Mouse (Mus musculus) midbrain, embryonic 10.5 days (tissue): ENCODE data around the gene Mto1. TPM values are rescaled to one million over a fixed set of nuclear protein-coding genes. Genes with fewer than 3 reads are reported as not detected.
A peak's percentile ranks its signal among the peaks of the same experiment; 100 is the strongest.

Experiments
- DNase-seq: peaks from one replicate; pipeline ENCODE4 v3.0.0-alpha.2; 2017; ENCODE audit warnings: low spot score
- H3K27ac ChIP-seq: fragments of 300-500 bp; sonication (generic); replicated peaks from 2 replicates; pipeline ENCODE4 v1.5.1; 2016; ENCODE audit warnings: mild to moderate bottlenecking
- H3K27me3 ChIP-seq: fragments of 300-500 bp; sonication (generic); 2 replicates; pipeline ENCODE4 v1.6.1; 2016; ENCODE audit warnings: low read depth, mild to moderate bottlenecking; ENCODE audit not compliant: poor library complexity, severe bottlenecking
- H3K36me3 ChIP-seq: fragments of 300-500 bp; sonication (generic); 2 replicates; pipeline ENCODE4 v1.6.1; 2016; ENCODE audit warnings: mild to moderate bottlenecking, moderate library complexity
- H3K4me1 ChIP-seq: fragments of 300-500 bp; sonication (generic); 2 replicates; pipeline ENCODE4 v1.6.1; 2016
- H3K4me3 ChIP-seq: fragments of 300-500 bp; sonication (generic); 2 replicates; pipeline ENCODE4 v1.5.1; 2016; ENCODE audit warnings: mild to moderate bottlenecking, moderate library complexity
- H3K9me3 ChIP-seq: fragments of 300-500 bp; sonication (generic); replicated peaks from 2 replicates; pipeline ENCODE4 v1.6.1; 2016; ENCODE audit warnings: mild to moderate bottlenecking
- WGBS: fragments of 180-500 bp; shearing (Covaris S2); methylation state at CpG from one replicate; pipeline ENCODE4 v1.1.7; 2016; 5-methylcytosine and 5-hydroxymethylcytosine counted together
- polyA plus RNA-seq: library from polyadenylated mRNA; unstranded; fragments of >200 nt; fragmentation: Nextera tagmentation; extraction: Ambion mirVana; gene quantifications from 2 replicates; pipeline ENCODE4 v1.2.1, GENCODE M21; 2016

The Mto1 gene
- 24.4 and 28.4 TPM in 2 replicates for polyA plus RNA-seq

- peaks cover 15% of the 10 kb centered on the region for H3K4me1 ChIP-seq
- under 1% methylated on average over 96 of the region's 96 CpGs for WGBS
- peaks cover 43% of the 10 kb centered on the region for H3K27me3 ChIP-seq
- H3K4me3 ChIP-seq = peak within 1 kb of the TSS; percentile 79
- H3K9me3 ChIP-seq = no peaks in the 10 kb centered on the region
- peak; percentile 92 for DNase-seq
- peak within 1 kb of the TSS; percentile 87 for H3K27ac ChIP-seq
- H3K36me3 ChIP-seq = peaks cover 32% of the 10 kb centered on the region
These were observed at the start of gene Mto1, which contains the start of gene Gm17324 for GRCm38 (mm10) chr9:78447973-78448873. Mto1 (plus strand) TSS chr9:78448208. Gm17324 (minus strand) TSS chr9:78448786.

GRCm38 (mm10) chr9:78400570-78400969 lies 47.4 kb upstream of the Mto1 start:
- no peaks in the 10 kb centered on the region for H3K36me3 ChIP-seq
- peaks cover 7% of the 10 kb centered on the region for H3K4me1 ChIP-seq
- 84% methylated on average over 5 of the region's 5 CpGs for WGBS
- no peak overlapping the region for H3K4me3 ChIP-seq
- H3K9me3 ChIP-seq = no peaks in the 10 kb centered on the region
- DNase-seq = no peak
- peaks cover 28% of the 10 kb centered on the region for H3K27me3 ChIP-seq
- no peak overlapping the region for H3K27ac ChIP-seq

DNA sequence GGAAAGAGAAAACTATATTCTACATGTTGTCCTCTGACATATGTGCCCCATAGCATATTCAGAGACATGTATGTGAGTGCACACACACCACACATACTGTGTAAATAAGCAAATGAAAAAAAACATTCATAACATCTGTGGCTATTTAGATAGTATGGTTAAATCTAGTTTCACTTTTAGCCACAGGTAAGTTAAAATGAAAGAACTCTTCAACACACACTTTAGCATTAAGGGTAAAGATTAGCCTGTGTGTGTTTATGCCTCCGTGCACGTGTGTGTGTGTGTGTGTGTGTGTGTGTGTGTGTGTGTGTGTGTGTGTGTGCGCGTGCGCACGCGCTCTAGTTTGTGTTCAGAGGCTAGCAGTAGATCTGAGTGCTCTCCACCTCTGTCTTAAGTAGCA lies 46.4 kb upstream of the Mto1 start:
- H3K4me1 ChIP-seq = no peaks in the 10 kb centered on the region
- no peaks in the 10 kb centered on the region for H3K9me3 ChIP-seq
- WGBS = 91% methylated on average over 7 of the region's 7 CpGs
- no peak overlapping the region for H3K4me3 ChIP-seq
- H3K27me3 ChIP-seq = peaks cover 18% of the 10 kb centered on the region
- DNase-seq = no peak
- H3K36me3 ChIP-seq = no peaks in the 10 kb centered on the region
- H3K27ac ChIP-seq = no peak overlapping the region

DNA sequence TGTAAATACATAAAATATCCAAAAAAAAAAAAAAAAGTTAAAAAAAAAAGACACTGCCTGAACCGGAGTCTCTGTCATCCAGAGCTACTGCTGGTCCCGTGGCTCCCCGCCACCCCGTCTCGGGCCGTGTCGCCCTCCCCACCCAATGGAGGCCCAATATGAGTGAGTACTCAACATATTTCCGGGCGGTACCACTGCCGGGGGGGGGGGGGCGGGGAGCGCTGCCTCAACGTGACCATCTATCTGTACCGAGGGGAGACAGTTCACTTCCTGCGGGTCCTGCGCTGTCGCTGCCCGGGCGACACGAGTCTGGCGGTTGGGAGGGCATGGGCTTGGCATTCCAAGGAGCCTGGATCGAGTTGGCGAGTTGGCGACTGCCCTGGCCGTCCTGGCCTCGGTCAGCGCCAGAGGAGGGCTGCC lies 20.6 kb upstream of the Mto1 start:
- WGBS = 23% methylated on average over 27 of the region's 27 CpGs
- H3K4me3 ChIP-seq = peak overlapping the region; percentile 48
- H3K27me3 ChIP-seq = peaks cover 18% of the 10 kb centered on the region
- DNase-seq = no peak
- H3K36me3 ChIP-seq = no peaks in the 10 kb centered on the region
- peak overlapping the region; percentile 38; the same call in 1 of the 2 replicates for H3K27ac ChIP-seq
- H3K9me3 ChIP-seq = no peaks in the 10 kb centered on the region
- H3K4me1 ChIP-seq = peaks cover 6% of the 10 kb centered on the region

DNA sequence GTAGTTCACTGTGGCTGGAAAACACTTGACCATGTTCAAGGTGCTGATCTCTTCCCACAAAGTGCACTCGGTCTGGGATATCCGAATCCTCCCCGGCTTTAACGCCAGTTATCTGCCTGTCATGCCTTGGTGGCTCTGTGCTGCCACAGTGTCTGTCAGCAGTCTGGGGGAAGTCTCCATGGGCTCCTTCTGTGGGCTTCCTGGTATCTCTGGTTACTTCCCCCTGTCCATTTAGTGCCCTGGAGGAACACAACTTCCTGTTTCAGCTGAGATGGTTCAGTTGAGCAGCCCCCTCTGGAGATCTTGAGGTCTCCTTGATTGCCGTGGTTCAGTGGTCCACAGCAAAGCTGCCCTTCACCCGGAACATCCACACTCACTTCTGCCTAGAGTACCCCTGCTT lies 19.8 kb upstream of the Mto1 start:
- Histone ChIP-seq H3K4me3 (no peak overlapping the region), H3K4me1 (peaks cover 6% of the 10 kb centered on the region), H3K9me3 (no peaks in the 10 kb centered on the region), H3K36me3 (no peaks in the 10 kb centered on the region), H3K27me3 (peaks cover 18% of the 10 kb centered on the region), H3K27ac (no peak overlapping the region)
- WGBS = 84% methylated on average over 6 of the region's 6 CpGs
- no peak for DNase-seq

DNA sequence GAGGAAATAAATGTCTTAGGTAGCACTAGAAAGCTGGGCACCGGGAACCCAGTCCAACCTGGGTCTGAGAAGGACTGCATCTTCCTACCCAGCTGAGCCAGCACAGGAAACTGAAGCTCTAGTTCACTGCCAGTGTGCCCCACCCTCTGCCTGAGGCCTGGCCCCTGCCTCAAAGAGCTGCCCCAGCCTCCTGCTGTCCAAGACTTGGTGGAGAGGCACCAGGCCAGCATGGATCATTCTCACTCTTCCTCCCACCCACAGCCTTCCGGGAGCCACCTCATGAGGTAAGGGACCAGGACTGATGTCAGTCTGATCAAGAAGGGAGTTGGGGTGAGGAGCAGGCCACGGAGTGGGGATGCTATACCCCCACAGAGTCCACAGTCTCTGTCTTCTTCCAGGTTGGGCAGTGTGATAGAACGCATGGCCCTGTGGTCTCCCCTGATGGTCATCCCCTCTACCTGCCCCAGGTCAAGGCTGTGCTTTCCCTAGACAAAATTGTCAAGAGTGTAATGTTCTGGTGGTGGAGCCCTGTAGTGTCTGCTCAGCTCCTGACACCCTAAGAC lies 19.1 kb upstream of the Mto1 start:
- 84% methylated on average over 4 of the region's 4 CpGs for WGBS
- no peaks in the 10 kb centered on the region for H3K9me3 ChIP-seq
- H3K27ac ChIP-seq = peak overlapping the region; percentile 17; the same call in 1 of the 2 replicates
- no peak overlapping the region for H3K4me3 ChIP-seq
- H3K4me1 ChIP-seq = peaks cover 6% of the 10 kb centered on the region
- DNase-seq = no peak
- peaks cover 18% of the 10 kb centered on the region for H3K27me3 ChIP-seq
- no peaks in the 10 kb centered on the region for H3K36me3 ChIP-seq

GRCm38 (mm10) chr9:78429551-78429950 lies 18.5 kb upstream of the Mto1 start:
- H3K27me3 ChIP-seq = peaks cover 18% of the 10 kb centered on the region
- H3K27ac ChIP-seq = no peak overlapping the region; the same call in 1 of the 2 replicates
- no peaks in the 10 kb centered on the region for H3K36me3 ChIP-seq
- no peak for DNase-seq
- no peaks in the 10 kb centered on the region for H3K9me3 ChIP-seq
- H3K4me1 ChIP-seq = peaks cover 6% of the 10 kb centered on the region
- 62% methylated on average over 2 of the region's 2 CpGs for WGBS
- no peak overlapping the region for H3K4me3 ChIP-seq

DNA sequence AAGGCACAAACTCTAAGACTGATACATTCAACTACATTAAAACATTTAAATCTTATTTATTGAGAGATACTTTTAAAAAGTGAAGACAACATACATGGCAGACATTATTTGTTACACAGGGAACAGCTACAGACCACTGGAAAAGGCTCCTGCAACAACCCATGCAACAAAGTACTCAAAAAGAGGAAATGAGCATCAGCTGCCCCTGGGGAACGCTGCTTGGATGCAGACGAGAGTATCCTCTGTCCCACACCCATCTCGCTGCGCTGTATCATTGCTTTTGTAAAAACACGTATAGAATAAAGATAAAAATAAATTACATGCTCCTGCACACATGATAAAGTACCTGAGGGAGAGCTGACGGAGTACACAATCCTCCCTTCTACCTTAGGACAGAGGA lies 17.5 kb upstream of the Mto1 start:
- WGBS = 87% methylated on average over 6 of the region's 6 CpGs
- no peak overlapping the region for H3K4me3 ChIP-seq
- no peak overlapping the region for H3K27ac ChIP-seq
- H3K36me3 ChIP-seq = no peaks in the 10 kb centered on the region
- no peaks in the 10 kb centered on the region for H3K9me3 ChIP-seq
- no peak for DNase-seq
- peaks cover 6% of the 10 kb centered on the region for H3K4me1 ChIP-seq
- peaks cover 18% of the 10 kb centered on the region for H3K27me3 ChIP-seq

GRCm38 (mm10) chr9:78432471-78432870 lies 15.5 kb upstream of the Mto1 start:
- DNase-seq = no peak
- no peaks in the 10 kb centered on the region for H3K36me3 ChIP-seq
- 88% methylated on average over 5 of the region's 5 CpGs for WGBS

GRCm38 (mm10) chr9:78439426-78439825 lies 8.6 kb upstream of the Mto1 start:
- Histone ChIP-seq H3K27ac (no peak overlapping the region), H3K9me3 (no peaks in the 10 kb centered on the region), H3K27me3 (peaks cover 59% of the 10 kb centered on the region), H3K36me3 (no peaks in the 10 kb centered on the region), H3K4me1 (peaks cover 11% of the 10 kb centered on the region), H3K4me3 (no peak overlapping the region)
- 68% methylated on average over 5 of the region's 5 CpGs for WGBS
- DNase-seq = no peak

More at GRCm38 (mm10) chr9:78432471-78432870, 15.5 kb upstream of the Mto1 start:
- no peak overlapping the region for H3K27ac ChIP-seq
- H3K4me1 ChIP-seq = peaks cover 4% of the 10 kb centered on the region
- H3K4me3 ChIP-seq = no peak overlapping the region
- no peaks in the 10 kb centered on the region for H3K9me3 ChIP-seq
- H3K27me3 ChIP-seq = peaks cover 18% of the 10 kb centered on the region

DNA sequence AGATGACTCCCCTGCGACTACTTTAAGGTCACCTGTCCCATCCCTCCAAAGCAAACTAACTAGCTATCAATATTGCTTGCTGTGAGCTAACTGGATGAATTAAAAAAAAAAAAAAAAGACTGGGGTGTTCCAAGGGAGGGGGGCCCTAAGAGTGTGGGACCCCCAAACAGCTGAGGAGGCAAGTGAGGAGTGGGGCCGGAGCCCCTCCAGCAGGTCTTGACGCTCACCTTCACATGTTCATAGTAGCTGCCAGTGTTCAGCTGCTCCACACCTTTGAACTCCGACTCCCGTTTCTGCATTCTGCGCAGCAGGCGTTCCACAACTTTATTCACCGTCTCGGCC lies 5.8 kb upstream of the Mto1 start:
- Histone ChIP-seq H3K27me3 (peaks cover 87% of the 10 kb centered on the region), H3K9me3 (no peaks in the 10 kb centered on the region), H3K4me1 (peaks cover 11% of the 10 kb centered on the region), H3K36me3 (no peaks in the 10 kb centered on the region), H3K4me3 (peak overlapping the region; percentile 53), H3K27ac (no peak overlapping the region)
- 3% methylated on average over 9 of the region's 9 CpGs for WGBS
- DNase-seq = no peak

GRCm38 (mm10) chr9:78442579-78443392 lies 5.2 kb upstream of the Mto1 start, which contains the start of gene Cgas:
Cgas (minus strand) TSS chr9:78443237.
- H3K27ac ChIP-seq = peak within 1 kb of the TSS; percentile 59; the same call in 1 of the 2 replicates

More at GRCm38 (mm10) chr9:78442579-78443392, 5.2 kb upstream of the Mto1 start, which contains the start of gene Cgas:
- H3K4me3 ChIP-seq = peak within 1 kb of the TSS; percentile 53
- H3K9me3 ChIP-seq = no peaks in the 10 kb centered on the region
- H3K27me3 ChIP-seq = peaks cover 91% of the 10 kb centered on the region
- H3K4me1 ChIP-seq = peaks cover 15% of the 10 kb centered on the region
- DNase-seq = peak; percentile 62
- H3K36me3 ChIP-seq = no peaks in the 10 kb centered on the region
- WGBS = 1% methylated on average over 81 of the region's 81 CpGs
